Mouse (Mus musculus): Measurements from ENCODE around the gene Nudt14.

The Nudt14 gene

DNA sequence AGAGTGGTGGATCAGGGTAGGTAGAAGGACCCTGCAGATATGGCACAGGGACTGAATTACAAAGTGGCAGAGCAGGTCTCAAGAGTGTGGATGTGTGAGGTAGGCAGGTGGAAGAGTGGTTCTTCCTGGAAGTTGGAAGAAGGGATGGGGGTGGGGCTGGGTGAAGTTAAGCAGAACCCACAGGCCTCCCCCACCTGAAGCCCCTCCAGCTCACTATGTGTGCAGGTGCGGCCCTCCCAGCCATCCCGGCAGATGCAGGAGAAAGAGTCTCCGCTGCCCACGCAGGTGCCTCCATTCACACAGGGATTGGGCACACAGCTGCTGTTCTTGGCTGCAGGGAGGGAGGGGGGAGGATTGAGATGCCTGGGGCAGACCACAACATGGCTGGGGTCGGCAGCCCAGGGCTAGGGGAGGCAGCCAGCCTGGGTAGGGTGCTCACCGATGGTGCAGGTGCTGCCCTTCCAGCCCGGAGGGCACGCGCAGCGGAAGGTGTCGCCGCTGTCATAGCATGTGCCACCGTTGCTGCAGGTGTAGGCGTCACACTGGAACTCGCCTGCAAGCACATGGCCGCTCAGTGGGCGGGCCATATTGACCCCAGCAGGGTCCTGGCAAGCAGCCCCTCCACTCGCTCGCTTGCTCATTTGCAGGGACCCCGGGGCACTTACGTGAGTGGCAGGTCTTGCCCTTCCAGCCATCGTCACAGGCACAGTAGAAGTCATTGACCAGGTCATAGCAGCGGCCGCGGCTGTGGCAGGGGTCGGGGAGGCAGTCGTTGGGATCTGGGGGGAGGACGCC lies 28.8 kb downstream of the Nudt14 start:
- no peak for DNase-seq

DNA sequence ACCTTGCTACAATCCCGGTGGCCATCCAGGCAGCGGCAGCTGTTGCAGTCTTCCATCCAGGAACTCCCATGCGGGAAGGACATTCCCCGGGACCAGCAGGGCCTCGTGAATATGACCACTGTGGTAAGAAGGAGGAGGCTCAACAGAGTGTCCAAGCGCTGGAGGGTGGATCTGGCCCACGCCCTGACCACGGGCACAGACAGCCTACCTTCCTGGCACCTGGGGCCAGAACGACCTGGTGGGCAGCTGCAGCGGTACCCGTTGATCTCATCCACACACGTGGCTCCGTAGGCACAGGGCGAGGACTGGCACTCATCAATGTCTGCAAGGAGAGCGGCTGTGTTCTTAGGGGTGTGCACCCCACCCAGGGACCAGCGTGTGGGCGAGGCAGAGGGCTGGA lies 30.2 kb downstream of the Nudt14 start:
- no peak for DNase-seq

DNA sequence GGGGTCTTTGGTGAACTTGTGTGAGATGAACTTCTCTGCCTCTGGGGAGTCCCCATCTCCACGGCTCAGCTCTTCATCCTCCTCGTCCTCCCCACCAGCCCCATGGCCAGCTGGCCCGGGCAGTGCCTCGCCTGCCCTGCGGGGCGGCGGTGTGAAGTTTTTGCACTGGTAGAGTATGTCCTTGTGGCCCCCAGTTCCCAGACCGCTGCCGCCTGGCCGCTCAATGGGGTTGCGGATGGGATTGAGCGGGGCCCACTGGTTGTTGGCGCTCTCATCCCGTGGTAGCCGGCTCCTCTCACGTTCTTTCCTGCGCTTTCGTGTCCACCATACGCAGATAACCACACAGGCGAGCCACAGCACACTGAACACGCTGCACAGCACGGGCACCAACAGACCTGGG lies 32.9 kb downstream of the Nudt14 start:
- DNase-seq, result no peak

DNA sequence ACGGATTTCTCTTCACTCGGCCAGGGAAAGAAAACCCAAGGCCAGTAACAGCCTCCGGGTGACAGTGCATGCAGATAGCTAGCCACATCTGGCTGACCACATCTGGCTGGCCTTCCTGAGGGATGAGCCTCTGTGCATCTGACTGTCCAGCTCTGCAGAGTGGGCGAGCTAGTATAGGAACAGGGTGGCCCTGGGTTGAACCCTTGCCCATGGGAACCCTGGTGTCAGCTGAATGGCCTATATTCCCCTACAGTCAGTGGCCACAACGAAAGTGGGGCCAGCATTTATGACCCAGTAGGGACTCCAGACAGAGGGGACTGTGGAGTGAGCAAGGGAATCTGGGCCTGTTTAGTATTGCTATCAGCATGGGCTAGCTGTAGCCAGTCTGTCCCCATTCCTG lies 36.9 kb downstream of the Nudt14 start:
- no peak for DNase-seq

DNA sequence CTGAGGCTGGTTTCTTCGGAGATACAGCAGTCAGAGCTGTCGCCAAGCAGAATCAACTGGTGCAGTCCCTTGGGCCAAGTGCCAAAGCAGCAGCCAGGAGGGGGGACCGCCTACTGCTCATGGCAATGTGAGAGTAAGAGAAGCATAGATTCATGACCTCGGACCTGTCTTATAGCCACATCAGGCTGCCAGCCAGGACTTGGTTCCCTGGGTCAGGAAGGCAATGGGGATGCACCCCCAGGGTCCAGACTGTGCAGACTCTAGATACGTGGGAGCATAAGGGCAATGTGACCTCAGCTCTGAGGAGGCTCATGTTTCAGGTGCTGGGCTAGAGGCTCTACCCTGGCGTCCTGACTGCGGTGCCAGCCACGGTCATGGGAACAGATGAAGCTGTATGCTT lies 38.0 kb downstream of the Nudt14 start:
- DNase-seq, result no peak

DNA sequence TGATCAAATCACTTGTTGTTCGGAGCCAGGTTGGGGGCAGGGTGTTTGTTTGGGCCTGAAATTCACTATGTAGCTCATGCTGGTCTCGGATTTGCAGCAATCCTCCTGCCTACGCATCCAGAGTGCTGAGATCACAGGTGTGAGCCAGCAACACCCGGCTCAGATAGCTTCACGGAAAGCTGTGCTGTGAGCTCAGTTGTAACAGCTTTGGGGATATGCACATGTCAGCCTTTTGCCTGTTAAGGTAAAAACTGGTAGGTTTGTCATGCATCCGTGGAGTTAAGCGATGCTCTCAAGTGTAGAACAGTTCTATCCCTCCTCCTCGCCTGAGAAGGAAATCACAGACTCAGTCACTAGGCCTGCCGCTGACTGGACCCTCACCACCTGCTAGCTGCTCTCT lies 41.3 kb downstream of the Nudt14 start:
- no peak for DNase-seq

DNA sequence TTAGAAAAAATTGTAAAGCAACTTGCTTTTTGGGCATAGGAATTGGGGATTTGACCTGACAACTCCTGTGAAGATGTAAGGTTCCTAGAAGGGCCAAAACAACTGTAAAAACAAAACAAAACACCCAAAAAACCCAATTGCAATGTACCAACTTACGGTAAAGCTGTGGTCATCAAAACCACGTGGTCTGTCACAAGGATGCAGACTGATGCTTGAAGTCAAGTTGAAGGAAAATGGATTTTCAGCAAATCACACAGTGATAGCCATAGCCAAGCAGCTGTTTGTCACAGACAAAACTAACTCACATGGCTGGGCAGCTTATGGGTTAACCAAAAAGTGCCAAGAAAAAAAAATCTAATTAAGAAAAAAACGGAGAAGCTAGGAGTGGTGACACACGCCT lies 43.0 kb downstream of the Nudt14 start:
- DNase-seq, result no peak

DNA sequence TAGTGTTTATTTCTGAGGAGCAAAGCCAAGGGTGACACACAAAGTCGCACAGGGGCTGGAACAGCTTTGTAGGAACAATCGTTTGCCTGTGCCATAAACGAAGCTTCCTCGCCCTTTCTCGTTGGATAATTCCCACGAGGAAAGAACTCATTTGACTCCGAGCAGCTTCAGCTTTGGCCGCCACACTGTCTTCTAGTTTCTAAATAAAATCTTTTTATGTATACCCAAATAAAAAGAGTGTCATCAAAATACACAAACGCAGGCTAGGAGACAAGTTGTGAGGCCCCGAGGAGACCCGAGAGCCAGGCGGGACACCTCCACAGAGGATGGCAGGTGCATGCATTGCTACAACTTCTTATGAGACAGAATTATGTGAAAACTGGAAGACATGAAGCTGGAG lies 43.6 kb downstream of the Nudt14 start:
- DNase-seq, result no peak

DNA sequence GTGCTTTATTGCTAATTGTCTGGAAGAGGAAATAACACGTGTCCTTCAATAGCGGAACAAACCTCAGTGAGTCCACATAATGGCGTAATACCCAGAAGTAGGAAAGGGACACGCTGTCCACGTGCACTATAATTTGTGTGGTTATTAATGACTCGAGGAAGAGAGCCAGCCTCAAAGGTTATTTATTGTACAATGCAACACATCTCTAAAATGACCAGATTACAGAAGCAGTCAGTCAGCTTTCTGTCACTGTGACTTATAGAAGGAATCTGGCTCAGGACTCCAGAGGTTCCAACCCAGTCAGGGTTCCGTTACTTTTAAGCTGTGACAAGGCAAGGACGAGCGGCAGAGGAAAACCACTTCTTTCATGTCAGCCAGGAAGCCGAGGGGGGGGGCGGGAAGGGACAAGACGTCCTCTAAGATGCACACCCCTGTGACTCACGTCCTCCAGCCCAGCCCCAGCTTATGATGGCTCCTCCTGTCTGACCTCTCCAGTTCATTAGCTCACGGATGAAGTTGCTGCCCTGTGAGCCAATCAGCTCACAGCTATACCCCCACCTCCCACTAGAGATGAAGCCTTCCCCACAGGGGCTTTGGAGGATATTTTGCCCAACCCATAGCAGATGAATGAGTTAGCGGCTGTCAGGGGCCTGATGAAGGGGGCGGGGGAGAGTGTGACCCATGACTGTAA lies 44.3 kb downstream of the Nudt14 start:
- DNase-seq, result peak; percentile 48 to 87

DNA sequence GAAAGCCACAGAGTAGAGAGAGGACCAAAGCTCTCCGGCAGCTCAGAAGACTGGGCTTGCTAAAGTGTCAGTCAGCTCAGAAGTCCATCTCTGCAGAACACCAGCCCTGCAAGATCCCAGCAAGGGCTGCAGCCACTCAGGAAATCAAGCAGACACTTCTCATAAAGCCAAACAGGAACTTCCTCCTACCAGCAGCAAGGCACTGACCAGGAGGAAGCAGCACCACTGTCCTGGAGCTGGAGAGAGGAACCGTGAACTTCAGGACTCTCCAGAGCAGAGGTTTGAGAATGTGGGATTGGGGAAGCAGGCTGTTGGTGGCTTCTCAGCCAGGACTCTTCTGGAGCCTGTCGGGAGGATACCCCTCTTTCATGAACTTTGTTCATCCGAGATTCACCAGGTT lies 47.0 kb downstream of the Nudt14 start:
- peak in 1 of 2 experiments; percentile 20 for DNase-seq

DNA sequence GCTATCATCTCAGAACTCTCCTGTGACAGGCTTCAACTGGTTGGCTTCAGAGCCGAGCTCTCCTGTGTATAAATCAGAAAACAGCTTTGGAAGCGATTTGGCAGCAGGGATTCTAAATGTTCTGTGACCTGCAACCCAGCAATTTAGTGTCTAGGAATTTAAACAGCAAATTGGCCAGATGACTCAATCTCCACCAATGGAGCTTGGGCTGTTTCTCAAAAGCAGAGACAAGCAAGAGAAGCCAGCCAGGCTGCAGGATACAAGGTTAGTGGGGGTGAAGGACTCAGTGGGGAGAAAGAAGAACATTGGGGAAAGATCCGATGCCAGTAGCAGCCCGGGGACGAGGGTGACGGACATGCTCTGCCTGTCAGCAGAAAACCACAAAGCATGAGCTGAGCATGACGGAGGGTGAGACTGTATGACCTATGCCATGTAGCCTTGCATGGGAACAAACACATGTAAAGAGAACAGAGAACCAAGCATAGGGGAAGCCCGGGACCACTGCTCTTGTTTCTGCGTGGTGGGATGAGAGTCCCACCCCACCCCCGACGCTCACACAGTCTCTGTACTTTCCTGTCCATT lies 47.5 kb downstream of the Nudt14 start:
- no peak for DNase-seq

DNA sequence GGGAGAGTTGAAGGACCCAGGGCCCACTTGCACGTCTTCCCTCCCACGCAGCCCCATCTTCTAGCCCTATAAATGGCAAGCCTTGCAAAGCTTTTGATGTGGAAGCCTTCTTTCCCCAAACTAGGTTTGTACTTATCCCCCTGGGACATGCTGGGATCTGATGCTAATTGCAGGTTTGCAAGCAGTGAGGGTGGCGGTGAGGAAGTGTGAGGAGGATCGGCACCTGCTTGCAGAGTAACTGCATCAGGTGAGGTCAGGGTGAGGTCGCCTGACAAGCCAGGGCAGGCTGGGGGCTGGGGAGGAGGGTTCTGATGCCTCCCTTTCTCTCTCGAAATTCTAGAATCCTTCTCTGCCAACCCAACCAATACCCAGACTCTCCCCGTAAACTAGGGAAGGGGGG lies 56.5 kb downstream of the Nudt14 start:
- DNase-seq, result peak in 1 of 2 experiments; percentile 12
